In the genomic region with DNA sequence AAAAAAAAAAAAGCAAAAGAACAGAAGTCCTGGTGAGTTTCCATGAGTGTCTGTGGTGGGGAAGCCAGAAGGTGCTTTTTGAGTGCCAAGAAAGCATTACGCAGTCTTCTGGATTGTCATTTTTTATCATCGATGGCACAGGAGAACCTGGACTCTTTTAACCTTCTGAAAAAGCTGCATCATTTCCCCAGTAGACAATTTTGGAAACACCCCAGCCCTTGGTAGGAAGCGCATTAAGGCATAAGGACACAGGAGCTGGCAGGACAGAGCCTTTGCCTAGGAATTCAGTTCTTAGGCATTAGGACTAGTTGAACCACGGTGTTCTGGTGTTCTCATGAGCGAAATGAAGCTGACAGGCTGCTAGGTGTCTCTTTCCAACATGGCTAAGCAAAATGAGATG, we compare ENCODE assay signal across 15 mouse cellular contexts.
"Had no signal": no experiment of that assay in that cellular context is flagged by ENCODE, and none has a peak within 500 bp of the region (broad histone marks: within the 10 kb centered on the region; RNA-seq: fewer than 3 reads in every experiment).

No protein-coding gene starts in this region.

- H3K9ac ChIP-seq: limb, embryonic 12.5 days; liver, embryonic 13.5 days; liver, postnatal 0 days; lung, embryonic 15.5 days; midbrain, embryonic 13.5 days; neural tube, embryonic 15.5 days had no signal

- H3K4me1 ChIP-seq: neural tube, embryonic 15.5 days had no signal

- H3K36me3 ChIP-seq: limb, embryonic 12.5 days; liver, embryonic 13.5 days; lung, embryonic 15.5 days; midbrain, embryonic 13.5 days; neural tube, embryonic 15.5 days had no signal

- H3K27ac ChIP-seq: kidney, postnatal 0 days; limb, embryonic 12.5 days; liver, embryonic 13.5 days; lung, embryonic 15.5 days; midbrain, embryonic 13.5 days; neural tube, embryonic 15.5 days; stomach, postnatal 0 days had no signal

- H3K4me3 ChIP-seq: limb, embryonic 12.5 days; liver, embryonic 13.5 days; lung, embryonic 15.5 days; midbrain, embryonic 13.5 days; myocyte; neural tube, embryonic 15.5 days had no signal

- H3K27me3 ChIP-seq: liver, embryonic 13.5 days; lung, embryonic 15.5 days; midbrain, embryonic 13.5 days; neural tube, embryonic 15.5 days had no signal

- DNase-seq: kidney, postnatal 36 days; layer of hippocampus, adult 9-11 months; layer of hippocampus, postnatal 36 days; liver; liver, embryonic 13.5 days; liver, postnatal 0 days; right cerebral cortex, adult 18-20 months; thymus, postnatal 4 days had no signal

- ATAC-seq: liver, postnatal 0 days; midbrain, embryonic 13.5 days had no signal

- H3K4me2 ChIP-seq: limb, embryonic 12.5 days; liver, embryonic 13.5 days; lung, embryonic 15.5 days; midbrain, embryonic 13.5 days; neural tube, embryonic 15.5 days had no signal

- H3K9me3 ChIP-seq: limb, embryonic 12.5 days; liver, embryonic 13.5 days; lung, embryonic 15.5 days; midbrain, embryonic 13.5 days; neural tube, embryonic 15.5 days had no signal
